ENCODE assay signal across 26 mouse cellular contexts in the genomic region with DNA sequence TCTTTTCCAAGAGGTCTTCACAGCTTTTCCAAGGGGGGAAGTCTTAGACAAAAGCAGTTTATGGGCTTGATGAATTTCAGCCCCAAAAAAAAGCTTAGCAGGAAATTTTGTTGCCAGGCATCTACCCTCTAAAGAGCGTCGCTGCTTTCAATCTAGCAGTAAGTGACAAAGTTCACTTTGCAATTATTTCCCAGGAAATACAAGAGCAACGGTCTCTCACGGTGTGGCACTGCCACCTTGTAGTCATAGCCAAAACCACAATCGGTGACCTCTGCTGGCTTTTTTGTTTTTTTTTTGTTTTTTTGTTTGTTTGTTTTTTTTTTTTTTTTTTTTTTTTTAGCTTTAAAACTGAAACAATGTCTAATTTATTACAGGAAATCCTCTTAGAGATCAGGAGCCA. TPM values are rescaled to one million over a fixed set of nuclear protein-coding genes. Genes with fewer than 3 reads are reported as not detected.
DNase-seq lines count a peak whose midpoint lies in the region; ATAC-seq and TF ChIP-seq lines count a peak whose summit lies in the region.
"Had no signal": no experiment of that assay in that cellular context is flagged by ENCODE, and none has a peak within 500 bp of the region (broad histone marks: within the 10 kb centered on the region; RNA-seq: fewer than 3 reads in every experiment).

No protein-coding gene starts in this region.

- no peaks in the 10 kb centered on the region for H3K36me3 ChIP-seq in kidney, embryonic 16.5 days (ENCODE audit: insufficient read depth, low read length)
- H3K36me3 ChIP-seq in liver, adult 2 months (ENCODE audit: control insufficient read depth, insufficient read depth, low read length) = no peaks in the 10 kb centered on the region
- H3K36me3 ChIP-seq in liver, embryonic 12.5 days = no peaks in the 10 kb centered on the region
- H3K36me3 ChIP-seq: embryonic facial prominence, embryonic 12.5 days; hindbrain, embryonic 13.5 days; limb, embryonic 12.5 days; liver, embryonic 13.5 days; midbrain, embryonic 13.5 days; neural tube, embryonic 13.5 days had no signal

- no peaks in the 10 kb centered on the region for H3K79me2 ChIP-seq in liver, adult 2 months (ENCODE audit: control insufficient read depth, insufficient read depth, low read length)

- DNase-seq in embryo, embryonic 11 days = peak; percentile 2
- no peak for DNase-seq in embryo, embryonic 9.5 days (ENCODE audit: extremely low spot score)
- peak; percentile 11 for DNase-seq in kidney, adult 9 months
- peak; percentile 36 for DNase-seq in liver, adult 2 months (ENCODE audit: extremely low read depth, low read depth, low spot score)
- DNase-seq in cerebellum, postnatal 10 days = no peak
- DNase-seq: adrenal gland, adult 8-10 months; cerebellum, adult 2 months; cerebellum, postnatal 25 days; gastrocnemius, postnatal 14 days; heart, postnatal 36 days; liver, embryonic 13.5 days; lung, adult 2 months; lung, postnatal 10 days; right cerebral cortex, postnatal 14 days had no signal

- no peak for TF ChIP-seq POLR2A in liver, adult 2 months (IDR thresholded peaks at IDR 0.05; ENCODE audit: extremely low read depth, insufficient read depth, low read length)

- no peak overlapping the region for H3K9ac ChIP-seq in kidney, embryonic 16.5 days (replicated peaks; ENCODE audit: low read length)
- H3K9ac ChIP-seq in liver, adult 2 months (ENCODE audit: low read depth, low read length) = no peak overlapping the region
- H3K9ac ChIP-seq in liver, embryonic 12.5 days = no peak overlapping the region
- H3K9ac ChIP-seq: embryonic facial prominence, embryonic 12.5 days; hindbrain, embryonic 13.5 days; limb, embryonic 12.5 days; liver, embryonic 13.5 days; midbrain, embryonic 13.5 days; neural tube, embryonic 13.5 days had no signal

- H3K4me3 ChIP-seq in kidney, embryonic 16.5 days (ENCODE audit: low read length) = no peak overlapping the region
- H3K4me3 ChIP-seq in liver, adult 2 months (ENCODE audit: insufficient read depth, low read depth, low read length) = no peak overlapping the region
- H3K4me3 ChIP-seq in liver, embryonic 12.5 days = no peak overlapping the region
- H3K4me3 ChIP-seq: embryonic facial prominence, embryonic 12.5 days; hindbrain, embryonic 13.5 days; left cerebral cortex, adult 2 months; limb, embryonic 12.5 days; liver, embryonic 13.5 days; midbrain, embryonic 13.5 days; neural tube, embryonic 13.5 days had no signal

- 57% methylated on average over 5 of the region's 5 CpGs for WGBS in kidney, embryonic 16.5 days
- WGBS in liver, adult 2 months = 22% methylated on average over 5 of the region's 5 CpGs
- 59% methylated on average over 5 of the region's 5 CpGs for WGBS in liver, embryonic 12.5 days (ENCODE audit: insufficient replicate concordance)

- H3K9me3 ChIP-seq in kidney, embryonic 16.5 days (ENCODE audit: low read length) = no peaks in the 10 kb centered on the region
- H3K9me3 ChIP-seq in liver, embryonic 12.5 days (replicated peaks) = no peaks in the 10 kb centered on the region
- H3K9me3 ChIP-seq: embryonic facial prominence, embryonic 12.5 days; hindbrain, embryonic 13.5 days; limb, embryonic 12.5 days; liver, embryonic 13.5 days; midbrain, embryonic 13.5 days; neural tube, embryonic 13.5 days had no signal

- ATAC-seq in kidney, embryonic 16.5 days (ENCODE audit: low FRiP score, low TSS enrichment) = no peak
- ATAC-seq in liver, embryonic 12.5 days = no peak
- ATAC-seq: forebrain, embryonic 14.5 days; midbrain, embryonic 13.5 days had no signal

- H3K4me1 ChIP-seq in kidney, embryonic 16.5 days (ENCODE audit: insufficient read depth, low read length) = no peaks in the 10 kb centered on the region
- no peaks in the 10 kb centered on the region for H3K4me1 ChIP-seq in liver, adult 2 months (ENCODE audit: control insufficient read depth, insufficient read depth, low read length)
- H3K4me1 ChIP-seq in liver, embryonic 12.5 days = no peaks in the 10 kb centered on the region
- H3K4me1 ChIP-seq: embryonic facial prominence, embryonic 12.5 days; hindbrain, embryonic 13.5 days; limb, embryonic 12.5 days; liver, embryonic 13.5 days; midbrain, embryonic 13.5 days; neural tube, embryonic 13.5 days had no signal

- H3K27me3 ChIP-seq in kidney, embryonic 16.5 days (ENCODE audit: insufficient read depth, low read length) = no peaks in the 10 kb centered on the region
- no peaks in the 10 kb centered on the region for H3K27me3 ChIP-seq in liver, adult 2 months (ENCODE audit: control insufficient read depth, insufficient read depth, low read length)
- no peaks in the 10 kb centered on the region for H3K27me3 ChIP-seq in liver, embryonic 12.5 days (replicated peaks)
- H3K27me3 ChIP-seq: CH12.LX; embryonic facial prominence, embryonic 12.5 days; hindbrain, embryonic 13.5 days; limb, embryonic 12.5 days; liver, embryonic 13.5 days; midbrain, embryonic 13.5 days; neural tube, embryonic 13.5 days had no signal

- no peak overlapping the region for H3K27ac ChIP-seq in kidney, embryonic 16.5 days (ENCODE audit: low read length)
- H3K27ac ChIP-seq in liver, adult 2 months (replicated peaks; ENCODE audit: insufficient read depth, low read depth, low read length) = no peak overlapping the region
- no peak overlapping the region for H3K27ac ChIP-seq in liver, embryonic 12.5 days
- H3K27ac ChIP-seq: embryonic facial prominence, embryonic 12.5 days; hindbrain, embryonic 13.5 days; left cerebral cortex, adult 2 months; limb, embryonic 12.5 days; liver, embryonic 13.5 days; macrophage; midbrain, embryonic 13.5 days; neural tube, embryonic 13.5 days had no signal

- no peak overlapping the region for H3K4me2 ChIP-seq in kidney, embryonic 16.5 days (replicated peaks; ENCODE audit: low read depth, low read length)
- H3K4me2 ChIP-seq in liver, embryonic 12.5 days = no peak overlapping the region
- H3K4me2 ChIP-seq: embryonic facial prominence, embryonic 12.5 days; heart, embryonic 11.5 days; hindbrain, embryonic 13.5 days; limb, embryonic 12.5 days; liver, embryonic 13.5 days; midbrain, embryonic 13.5 days; neural tube, embryonic 13.5 days had no signal

- peak; percentile 13; the same call in 1 of the 2 replicates for TF ChIP-seq CTCF in liver, adult 2 months (IDR thresholded peaks at IDR 0.05; ENCODE audit: low read depth, low read length)

RNA-seq across cellular contexts. Expression of a gene that starts 39.2 kb away (rescaled TPM):
- polyA plus RNA-seq in kidney, embryonic 16.5 days (2015; fragmentation: Nextera tagmentation; extraction: Ambion mirVana) = 35.2 and 36.7 TPM in 2 replicates
- total RNA-seq in liver, adult 2 months (2014; rRNA removed) = 24.4 and 30.6 TPM in 2 replicates
- polyA plus RNA-seq in liver, adult 2 months (2012; rRNA removed) = 1.4 and 1.7 TPM in 2 replicates
- polyA plus RNA-seq in liver, embryonic 12.5 days (2016; fragmentation: Nextera tagmentation; extraction: Ambion mirVana) = 11.1 and 12.1 TPM in 2 replicates

Comparison
In these comparisons a context has a peak if more than half of its experiments do, and no peak if none do; other contexts are left out.
1. DNase-seq: peak in embryo, embryonic 11 days (single experiment), kidney, adult 9 months (single experiment) and liver, adult 2 months (single experiment); none in embryo, embryonic 9.5 days (single experiment) and cerebellum, postnatal 10 days (0 of 2).